24 mouse cellular contexts compared by ENCODE assay signal in the genomic region with DNA sequence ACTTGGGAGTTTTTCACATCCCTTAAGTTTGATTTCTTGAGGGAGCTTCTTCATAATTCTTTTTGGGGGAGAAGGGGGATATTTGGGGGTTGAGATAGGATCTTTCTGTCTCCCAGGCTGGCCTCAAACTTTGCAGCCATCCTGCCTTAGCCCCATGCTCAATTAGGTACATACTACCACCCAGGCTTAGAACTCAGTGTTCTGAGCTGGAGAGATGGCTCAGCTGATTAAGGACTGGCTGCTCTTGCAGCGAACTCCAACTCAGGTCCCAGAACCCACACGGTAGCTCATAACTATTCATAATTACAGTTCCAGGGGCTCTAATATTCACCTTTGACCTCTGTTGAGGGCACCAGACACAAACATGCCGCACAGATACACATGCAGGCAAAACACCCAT. TPM values are rescaled to one million over a fixed set of nuclear protein-coding genes. Genes with fewer than 3 reads are reported as not detected.
DNase-seq lines count a peak whose midpoint lies in the region; ATAC-seq and TF ChIP-seq lines count a peak whose summit lies in the region.
"Had no signal": no experiment of that assay in that cellular context is flagged by ENCODE, and none has a peak within 500 bp of the region (broad histone marks: within the 10 kb centered on the region; RNA-seq: fewer than 3 reads in every experiment).

No protein-coding gene starts in this region.

- no peak for TF ChIP-seq RAD21 in CH12.LX (IDR thresholded peaks at IDR 0.05; ENCODE audit: low read depth, low read length)

- no peak overlapping the region for H3K9ac ChIP-seq in heart, embryonic 13.5 days
- no peak overlapping the region for H3K9ac ChIP-seq in kidney, postnatal 0 days (ENCODE audit: low read depth, low read length)
- peak overlapping the region; percentile 63 for H3K9ac ChIP-seq in CH12.LX (ENCODE audit: insufficient read depth, low read depth)
- H3K9ac ChIP-seq: embryonic facial prominence, embryonic 15.5 days; forebrain, embryonic 15.5 days; hindbrain, embryonic 12.5 days; kidney, embryonic 15.5 days; liver, embryonic 12.5 days; midbrain, embryonic 12.5 days had no signal

- dilution Hi-C loops in CH12.LX (cut with MboI; ENCODE audit: extremely low pct_ligation_motif_present, extremely low pct_unique_long_range_greater_than_20kb, low sequenced_read_pairs) = no loop called here

- WGBS in heart, embryonic 13.5 days = 83% methylated on average over 3 of the region's 3 CpGs
- WGBS in kidney, postnatal 0 days = 72% methylated on average over 3 of the region's 3 CpGs

- H3K79me2 ChIP-seq in CH12.LX (replicated peaks; ENCODE audit: control insufficient read depth, extremely low read depth, insufficient read depth, poor library complexity, severe bottlenecking) = peaks cover 67% of the 10 kb centered on the region

- in situ Hi-C loops in CH12.LX (cut with MboI; ENCODE audit: low pct_ligation_motif_present, low pct_unique_long_range_greater_than_20kb, low sequenced_read_pairs) = no loop called here

- no peak for TF ChIP-seq EP300 in CH12.LX (IDR thresholded peaks at IDR 0.05; ENCODE audit: low read length)

- no peak for ATAC-seq in heart, embryonic 13.5 days (ENCODE audit: extremely low read depth, insufficient number of reproducible peaks, low FRiP score, low TSS enrichment)
- no peak for ATAC-seq in kidney, postnatal 0 days (replicated peaks; ENCODE audit: low FRiP score, low read depth)
- ATAC-seq: activated CD4-positive, CD25-positive, alpha-beta regulatory T cell, adult 4 months; forebrain, embryonic 15.5 days; intestine, postnatal 0 days; liver, embryonic 12.5 days had no signal

- no peaks in the 10 kb centered on the region for H3K9me3 ChIP-seq in heart, embryonic 13.5 days
- no peaks in the 10 kb centered on the region for H3K9me3 ChIP-seq in kidney, postnatal 0 days (replicated peaks; ENCODE audit: low read length)
- H3K9me3 ChIP-seq in CH12.LX (replicated peaks; ENCODE audit: low read length) = peaks cover 7% of the 10 kb centered on the region
- H3K9me3 ChIP-seq: embryonic facial prominence, embryonic 15.5 days; forebrain, embryonic 15.5 days; hindbrain, embryonic 12.5 days; kidney, embryonic 15.5 days; liver, embryonic 12.5 days; midbrain, embryonic 12.5 days had no signal

- no peak overlapping the region for H3K4me2 ChIP-seq in heart, embryonic 13.5 days
- no peak overlapping the region for H3K4me2 ChIP-seq in kidney, postnatal 0 days (ENCODE audit: low read length)
- peak overlapping the region; percentile 87 for H3K4me2 ChIP-seq in CH12.LX (ENCODE audit: insufficient read depth, low read depth, poor library complexity, severe bottlenecking)
- H3K4me2 ChIP-seq: forebrain, embryonic 15.5 days; hindbrain, embryonic 12.5 days; kidney, embryonic 15.5 days; liver, embryonic 12.5 days; midbrain, embryonic 12.5 days had no signal

- peaks cover 76% of the 10 kb centered on the region for H3K4me1 ChIP-seq in heart, embryonic 13.5 days
- peaks cover 18% of the 10 kb centered on the region for H3K4me1 ChIP-seq in kidney, postnatal 0 days (replicated peaks; ENCODE audit: insufficient read depth, low read length)
- peaks cover 27 to 64% of the 10 kb centered on the region in 2 experiments for H3K4me1 ChIP-seq in CH12.LX (ENCODE audit: control insufficient read depth in 1 of 2, insufficient read depth in 2 of 2)
- H3K4me1 ChIP-seq in brown adipose tissue, adult 24 weeks (ENCODE audit: control insufficient read depth, insufficient read depth, insufficient read length, low read length) = peaks cover 44% of the 10 kb centered on the region

- H3K4me3 ChIP-seq in heart, embryonic 13.5 days = no peak overlapping the region
- H3K4me3 ChIP-seq in kidney, postnatal 0 days (replicated peaks; ENCODE audit: low read depth, low read length) = no peak overlapping the region
- H3K4me3 ChIP-seq in CH12.LX (replicated peaks in 1 of 3; ENCODE audit: low read depth in 2 of 3, low read length in 2 of 3, poor library complexity in 1 of 3) = peak overlapping the region; percentile 66 to 81 (median 80)
- H3K4me3 ChIP-seq in brown adipose tissue, adult 24 weeks (ENCODE audit: insufficient read depth, low read depth, low read length) = peak overlapping the region; percentile 34
- H3K4me3 ChIP-seq: embryonic facial prominence, embryonic 15.5 days; forebrain, embryonic 15.5 days; hindbrain, embryonic 12.5 days; kidney, embryonic 15.5 days; liver, embryonic 12.5 days; midbrain, embryonic 12.5 days had no signal

- 0 out of 2 replicates have a peak overlapping the region, but pooled peaks have one; percentile 24 for H3K27ac ChIP-seq in heart, embryonic 13.5 days (replicated peaks)
- H3K27ac ChIP-seq in kidney, postnatal 0 days = peak overlapping the region; percentile 6; the same call in 1 of the 2 replicates
- H3K27ac ChIP-seq in CH12.LX (ENCODE audit: insufficient read depth, low read depth) = no peak overlapping the region; the same call in 1 of the 2 replicates
- peak overlapping the region; percentile 83 for H3K27ac ChIP-seq in brown adipose tissue, adult 24 weeks (replicated peaks; ENCODE audit: low read depth, low read length)
- H3K27ac ChIP-seq: embryonic facial prominence, embryonic 15.5 days; forebrain, embryonic 15.5 days; hindbrain, embryonic 12.5 days; kidney, embryonic 15.5 days; liver, embryonic 12.5 days; midbrain, embryonic 12.5 days had no signal

- no peak for TF ChIP-seq CTCF in kidney, postnatal 0 days (IDR thresholded peaks at IDR 0.05; ENCODE audit: low read depth)
- no peak for TF ChIP-seq CTCF in CH12.LX (conservative IDR thresholded peaks at IDR 0.05 in 1 of 2, IDR thresholded peaks at IDR 0.05 in 1 of 2; ENCODE audit: low read depth in 2 of 2, low read length in 2 of 2)

- no peak for TF ChIP-seq POLR2A in CH12.LX (IDR thresholded peaks at IDR 0.05; ENCODE audit: low read depth, low read length)

- no peaks in the 10 kb centered on the region for H3K36me3 ChIP-seq in heart, embryonic 13.5 days
- no peaks in the 10 kb centered on the region for H3K36me3 ChIP-seq in kidney, postnatal 0 days (ENCODE audit: insufficient read depth, low read length)
- H3K36me3 ChIP-seq in CH12.LX (replicated peaks in 1 of 2; ENCODE audit: control insufficient read depth in 1 of 2, insufficient read depth in 1 of 2, low read length in 1 of 2) = peaks cover 18 to 52% of the 10 kb centered on the region in 2 experiments
- H3K36me3 ChIP-seq: forebrain, embryonic 15.5 days; hindbrain, embryonic 12.5 days; kidney, embryonic 15.5 days; liver, embryonic 12.5 days; midbrain, embryonic 12.5 days had no signal

- DNase-seq in heart, postnatal 4 days = no peak
- no peak for DNase-seq in kidney, postnatal 0 days (ENCODE audit: low spot score)
- no peak for DNase-seq in kidney, adult 8-10 months
- DNase-seq in CH12.LX (ENCODE audit: extremely low read depth) = no peak
- DNase-seq in left cerebral cortex, adult 9 months (ENCODE audit: low spot score in 2 of 2) = no peak
- DNase-seq: adrenal gland, adult 8-10 months; cerebellum, adult 18-20 months; cerebellum, postnatal 14 days; left cerebral cortex, postnatal 4 days; lung, adult 18-20 months; lung, postnatal 10 days; right cerebral cortex, postnatal 14 days had no signal

- H3K27me3 ChIP-seq in heart, embryonic 13.5 days (replicated peaks) = no peaks in the 10 kb centered on the region
- H3K27me3 ChIP-seq in kidney, postnatal 0 days (ENCODE audit: insufficient read depth, low read length) = no peaks in the 10 kb centered on the region
- no peaks in the 10 kb centered on the region for H3K27me3 ChIP-seq in CH12.LX (replicated peaks)
- H3K27me3 ChIP-seq: embryonic facial prominence, embryonic 15.5 days; forebrain, embryonic 15.5 days; hindbrain, embryonic 12.5 days; kidney, embryonic 15.5 days; midbrain, embryonic 12.5 days had no signal

RNA-seq across cellular contexts. Expression of a gene that starts 27.3 kb away (rescaled TPM):
- 0.33 and 0.38 TPM in 2 replicates for polyA plus RNA-seq in heart, embryonic 13.5 days (2015; fragmentation: Nextera tagmentation; extraction: Ambion mirVana)
- total RNA-seq in heart, postnatal 4 days (2021) = under 1 TPM; 0.32 to 0.33 TPM
- 0.59 and 0.75 TPM in 2 replicates for polyA plus RNA-seq in kidney, postnatal 0 days (2015; fragmentation: Nextera tagmentation; extraction: Ambion mirVana)
- total RNA-seq in CH12.LX (2012; rRNA removed) (0.21 and 0.30 TPM in 2 replicates), CH12.LX (2014; rRNA removed) (0.11 and 0.20 TPM in 2 replicates)
- 2.1 and 2.6 TPM in 2 replicates for polyA plus RNA-seq in CH12.LX (2012; ENCODE audit: insufficient read length, low read depth)
- not detected in 2 replicates for polyA plus RNA-seq in brown adipose tissue, adult 24 weeks (2012; ENCODE audit: insufficient read depth, insufficient read length, missing spikeins)
- total RNA-seq: gastrocnemius, postnatal 25 days had no signal
- polyA plus RNA-seq: activated CD4-positive, CD25-positive, alpha-beta regulatory T cell, adult 4 months; C2C12 had no signal

RNA-seq across cellular contexts. Expression of a gene that starts 29.2 kb away (rescaled TPM):
- 42.0 and 42.7 TPM in 2 replicates for polyA plus RNA-seq in heart, embryonic 13.5 days (2015; fragmentation: Nextera tagmentation; extraction: Ambion mirVana)
- 10 to 100 TPM; 43.4 to 44.3 TPM for total RNA-seq in heart, postnatal 4 days (2021)
- polyA plus RNA-seq in kidney, postnatal 0 days (2015; fragmentation: Nextera tagmentation; extraction: Ambion mirVana) = 27.8 and 30.8 TPM in 2 replicates
- total RNA-seq in CH12.LX (2012; rRNA removed) (30.9 and 32.4 TPM in 2 replicates), CH12.LX (2014; rRNA removed) (26.6 and 28.3 TPM in 2 replicates)
- 31.1 and 35.1 TPM in 2 replicates for polyA plus RNA-seq in CH12.LX (2012; ENCODE audit: insufficient read length, low read depth)
- polyA plus RNA-seq in brown adipose tissue, adult 24 weeks (2012; ENCODE audit: insufficient read depth, insufficient read length, missing spikeins) = 34.6 and 41.7 TPM in 2 replicates

RNA-seq across cellular contexts. Expression of a gene that starts 40.4 kb away (rescaled TPM):
- polyA plus RNA-seq in heart, embryonic 13.5 days (2015; fragmentation: Nextera tagmentation; extraction: Ambion mirVana) = 2.8 and 3.1 TPM in 2 replicates
- 1 to 10 TPM; 1.7 to 3.4 TPM for total RNA-seq in heart, postnatal 4 days (2021)
- polyA plus RNA-seq in kidney, postnatal 0 days (2015; fragmentation: Nextera tagmentation; extraction: Ambion mirVana) = 2.6 and 3.6 TPM in 2 replicates
- total RNA-seq in CH12.LX (2012; rRNA removed) (21.3 and 35.7 TPM in 2 replicates), CH12.LX (2014; rRNA removed) (14.0 and 17.0 TPM in 2 replicates)
- 85.8 and 96.4 TPM in 2 replicates for polyA plus RNA-seq in CH12.LX (2012; ENCODE audit: insufficient read length, low read depth)
- polyA plus RNA-seq in brown adipose tissue, adult 24 weeks (2012; ENCODE audit: insufficient read depth, insufficient read length, missing spikeins) = 1.5 and 5.8 TPM in 2 replicates

RNA-seq across cellular contexts. Expression of a gene that starts 49.9 kb away (rescaled TPM):
- polyA plus RNA-seq in heart, embryonic 13.5 days (2015; fragmentation: Nextera tagmentation; extraction: Ambion mirVana) = 227 and 252 TPM in 2 replicates
- 100 to 1,000 TPM; 198 to 211 TPM for total RNA-seq in heart, postnatal 4 days (2021)
- polyA plus RNA-seq in kidney, postnatal 0 days (2015; fragmentation: Nextera tagmentation; extraction: Ambion mirVana) = 162 and 169 TPM in 2 replicates
- total RNA-seq in CH12.LX (2012; rRNA removed) = 117 and 154 TPM in 2 replicates
- total RNA-seq in CH12.LX (2014; rRNA removed) = 42.7 and 45.5 TPM in 2 replicates
- polyA plus RNA-seq in CH12.LX (2012; ENCODE audit: insufficient read length, low read depth) = 263 and 318 TPM in 2 replicates
- 117 and 146 TPM in 2 replicates for polyA plus RNA-seq in brown adipose tissue, adult 24 weeks (2012; ENCODE audit: insufficient read depth, insufficient read length, missing spikeins)

RNA-seq across cellular contexts. Expression of a gene that starts 50.1 kb away (rescaled TPM):
- 164 and 188 TPM in 2 replicates for polyA plus RNA-seq in heart, embryonic 13.5 days (2015; fragmentation: Nextera tagmentation; extraction: Ambion mirVana)
- total RNA-seq in heart, postnatal 4 days (2021) = 100 to 1,000 TPM; 103 to 105 TPM
- 248 and 264 TPM in 2 replicates for polyA plus RNA-seq in kidney, postnatal 0 days (2015; fragmentation: Nextera tagmentation; extraction: Ambion mirVana)
- total RNA-seq in CH12.LX (2012; rRNA removed) (151 and 163 TPM in 2 replicates), CH12.LX (2014; rRNA removed) (103 and 108 TPM in 2 replicates)
- 172 and 193 TPM in 2 replicates for polyA plus RNA-seq in CH12.LX (2012; ENCODE audit: insufficient read length, low read depth)
- 66.7 and 77.7 TPM in 2 replicates for polyA plus RNA-seq in brown adipose tissue, adult 24 weeks (2012; ENCODE audit: insufficient read depth, insufficient read length, missing spikeins)

Comparison
In these comparisons a context has a peak if more than half of its experiments do, and no peak if none do; other contexts are left out.
1. H3K4me3 ChIP-seq: peak in CH12.LX (3 of 3) and brown adipose tissue, adult 24 weeks (single experiment); none in heart, embryonic 13.5 days (single experiment) and kidney, postnatal 0 days (single experiment).
2. RNA of a gene that starts 40.4 kb away (polyA plus RNA-seq): 85.8 to 96.4 TPM in CH12.LX; 1.5 to 5.8 TPM in brown adipose tissue, adult 24 weeks, 2.6 to 3.6 TPM in kidney, postnatal 0 days and 2.8 to 3.1 TPM in heart, embryonic 13.5 days; every median in the first group is over 10 times any median in the second.